Mouse (Mus musculus): ENCODE results near the gene Ap1s3. TPM values are rescaled to one million over a fixed set of nuclear protein-coding genes. Genes with fewer than 3 reads are reported as not detected.

The Ap1s3 gene
- 0.13 TPM in 1 of 2 replicates, not detected in the other for polyA plus RNA-seq (2014; fragmentation: Nextera tagmentation; extraction: Ambion mirVana)

- Histone ChIP-seq H3K27me3 (replicated peaks; ENCODE audit: control insufficient read depth, insufficient read depth, low read length) (peaks cover 17% of the 10 kb centered on the region), H3K9me3 (replicated peaks; ENCODE audit: control insufficient read depth, low read length) (no peaks in the 10 kb centered on the region), H3K9ac (ENCODE audit: low read length) (peak within 1 kb of the TSS; percentile 59), H3K36me3 (ENCODE audit: control insufficient read depth, insufficient read depth, low read length) (no peaks in the 10 kb centered on the region), H3K4me1 (ENCODE audit: control insufficient read depth, insufficient read depth, low read length) (peaks cover 5% of the 10 kb centered on the region), H3K4me2 (ENCODE audit: low read length) (peak within 1 kb of the TSS; percentile 99), H3K4me3 (ENCODE audit: low read depth, low read length) (peak within 1 kb of the TSS; percentile 56), H3K27ac (ENCODE audit: low read depth, low read length) (no peak within 1 kb of the TSS)
- whole genome bisulfite sequencing, result under 1% methylated on average over 51 of the region's 51 CpGs
- ATAC-seq, result peak; percentile 87
- peak; percentile 42 for DNase-seq (ENCODE audit: low spot score)
Observed at GRCm38 (mm10) chr1:79671543-79672337, at the start of gene Ap1s3. TSS of gene Ap1s3 (minus strand) at chr1:79671972.

- Histone ChIP-seq H3K4me1 (ENCODE audit: control insufficient read depth, insufficient read depth, low read length) (0 out of 2 replicates have a peak, but pooled peaks cover 2% of the 10 kb centered on the region), H3K4me2 (ENCODE audit: low read length) (no peak overlapping the region), H3K4me3 (ENCODE audit: low read depth, low read length) (no peak overlapping the region), H3K9ac (ENCODE audit: low read length) (no peak overlapping the region), H3K27me3 (replicated peaks; ENCODE audit: control insufficient read depth, insufficient read depth, low read length) (no peaks in the 10 kb centered on the region), H3K36me3 (ENCODE audit: control insufficient read depth, insufficient read depth, low read length) (peaks cover 17% of the 10 kb centered on the region; the same call in 1 of the 2 replicates), H3K27ac (ENCODE audit: low read depth, low read length) (no peak overlapping the region), H3K9me3 (replicated peaks; ENCODE audit: control insufficient read depth, low read length) (no peaks in the 10 kb centered on the region)
- DNase-seq (ENCODE audit: low spot score), result no peak
- ATAC-seq, result no peak
- 79% methylated on average over 13 of the region's 13 CpGs for WGBS
Observed at GRCm38 (mm10) chr1:79714152-79714923, 42.6 kb upstream of the Ap1s3 start.

GRCm38 (mm10) chr1:79713081-79713480 lies 41.3 kb upstream of the Ap1s3 start:
- H3K27ac ChIP-seq (ENCODE audit: low read depth, low read length), result no peak overlapping the region
- no peaks in the 10 kb centered on the region for H3K9me3 ChIP-seq (replicated peaks; ENCODE audit: control insufficient read depth, low read length)
- H3K4me1 ChIP-seq (ENCODE audit: control insufficient read depth, insufficient read depth, low read length), result 0 out of 2 replicates have a peak, but pooled peaks cover 2% of the 10 kb centered on the region
- DNase-seq (ENCODE audit: low spot score) (no peak), ATAC-seq (no peak)
- H3K27me3 ChIP-seq (replicated peaks; ENCODE audit: control insufficient read depth, insufficient read depth, low read length), result no peaks in the 10 kb centered on the region
- H3K4me2 ChIP-seq (ENCODE audit: low read length), result no peak overlapping the region
- H3K9ac ChIP-seq (ENCODE audit: low read length), result no peak overlapping the region
- no peak overlapping the region for H3K4me3 ChIP-seq (ENCODE audit: low read depth, low read length)
- H3K36me3 ChIP-seq (ENCODE audit: control insufficient read depth, insufficient read depth, low read length), result peaks cover 17% of the 10 kb centered on the region; the same call in 1 of the 2 replicates
- WGBS, result 87% methylated on average over 5 of the region's 5 CpGs

- Histone ChIP-seq H3K4me3 (ENCODE audit: low read depth, low read length) (no peak overlapping the region), H3K4me1 (ENCODE audit: control insufficient read depth, insufficient read depth, low read length) (0 out of 2 replicates have a peak, but pooled peaks cover 2% of the 10 kb centered on the region), H3K4me2 (ENCODE audit: low read length) (no peak overlapping the region), H3K27me3 (replicated peaks; ENCODE audit: control insufficient read depth, insufficient read depth, low read length) (no peaks in the 10 kb centered on the region), H3K27ac (ENCODE audit: low read depth, low read length) (no peak overlapping the region; the same call in 1 of the 2 replicates), H3K9me3 (replicated peaks; ENCODE audit: control insufficient read depth, low read length) (no peaks in the 10 kb centered on the region), H3K36me3 (ENCODE audit: control insufficient read depth, insufficient read depth, low read length) (peaks cover 23% of the 10 kb centered on the region; the same call in 1 of the 2 replicates), H3K9ac (ENCODE audit: low read length) (no peak overlapping the region)
- 80% methylated on average over 18 of the region's 18 CpGs for WGBS
- no peak for ATAC-seq
- no peak for DNase-seq (ENCODE audit: low spot score)
Observed at GRCm38 (mm10) chr1:79711147-79712126, 39.7 kb upstream of the Ap1s3 start.

- Histone ChIP-seq H3K27me3 (replicated peaks; ENCODE audit: control insufficient read depth, insufficient read depth, low read length) (no peaks in the 10 kb centered on the region), H3K9me3 (replicated peaks; ENCODE audit: control insufficient read depth, low read length) (no peaks in the 10 kb centered on the region), H3K27ac (ENCODE audit: low read depth, low read length) (no peak overlapping the region), H3K4me3 (ENCODE audit: low read depth, low read length) (no peak overlapping the region), H3K9ac (ENCODE audit: low read length) (no peak overlapping the region), H3K4me1 (ENCODE audit: control insufficient read depth, insufficient read depth, low read length) (0 out of 2 replicates have a peak, but pooled peaks cover 2% of the 10 kb centered on the region), H3K36me3 (ENCODE audit: control insufficient read depth, insufficient read depth, low read length) (peaks cover 26% of the 10 kb centered on the region; the same call in 1 of the 2 replicates), H3K4me2 (ENCODE audit: low read length) (no peak overlapping the region)
- DNase-seq (ENCODE audit: low spot score) (peak; percentile 53), ATAC-seq (peak; percentile 70; the same call in 1 of the 2 replicates)
- WGBS, result 21% methylated on average over 4 of the region's 4 CpGs
Observed at GRCm38 (mm10) chr1:79710678-79711077, 38.9 kb upstream of the Ap1s3 start.

GRCm38 (mm10) chr1:79710216-79710615 lies 38.4 kb upstream of the Ap1s3 start:
- Histone ChIP-seq H3K27ac (ENCODE audit: low read depth, low read length) (no peak overlapping the region), H3K4me2 (ENCODE audit: low read length) (no peak overlapping the region), H3K4me1 (ENCODE audit: control insufficient read depth, insufficient read depth, low read length) (0 out of 2 replicates have a peak, but pooled peaks cover 2% of the 10 kb centered on the region), H3K9ac (ENCODE audit: low read length) (no peak overlapping the region), H3K36me3 (ENCODE audit: control insufficient read depth, insufficient read depth, low read length) (peaks cover 29% of the 10 kb centered on the region; the same call in 1 of the 2 replicates), H3K27me3 (replicated peaks; ENCODE audit: control insufficient read depth, insufficient read depth, low read length) (no peaks in the 10 kb centered on the region), H3K4me3 (ENCODE audit: low read depth, low read length) (no peak overlapping the region), H3K9me3 (replicated peaks; ENCODE audit: control insufficient read depth, low read length) (no peaks in the 10 kb centered on the region)
- DNase-seq (ENCODE audit: low spot score) (no peak), ATAC-seq (no peak; the same call in 1 of the 2 replicates)
- 80% methylated on average over 8 of the region's 8 CpGs for WGBS

- no peak overlapping the region for H3K9ac ChIP-seq (ENCODE audit: low read length)
- H3K9me3 ChIP-seq (replicated peaks; ENCODE audit: control insufficient read depth, low read length), result no peaks in the 10 kb centered on the region
- no peak overlapping the region for H3K27ac ChIP-seq (ENCODE audit: low read depth, low read length)
- no peak for ATAC-seq
- no peak overlapping the region for H3K4me2 ChIP-seq (ENCODE audit: low read length)
- H3K4me3 ChIP-seq (ENCODE audit: low read depth, low read length), result no peak overlapping the region
- 94% methylated on average over 9 of the region's 9 CpGs for WGBS
- H3K27me3 ChIP-seq (replicated peaks; ENCODE audit: control insufficient read depth, insufficient read depth, low read length), result no peaks in the 10 kb centered on the region
- H3K36me3 ChIP-seq (ENCODE audit: control insufficient read depth, insufficient read depth, low read length), result peaks cover 20% of the 10 kb centered on the region
- H3K4me1 ChIP-seq (ENCODE audit: control insufficient read depth, insufficient read depth, low read length), result 0 out of 2 replicates have a peak, but pooled peaks cover 2% of the 10 kb centered on the region
- no peak for DNase-seq (ENCODE audit: low spot score)
Observed at GRCm38 (mm10) chr1:79707383-79707782, 35.6 kb upstream of the Ap1s3 start.

GRCm38 (mm10) chr1:79706707-79707106 lies 34.9 kb upstream of the Ap1s3 start:
- Histone ChIP-seq H3K4me1 (ENCODE audit: control insufficient read depth, insufficient read depth, low read length) (0 out of 2 replicates have a peak, but pooled peaks cover 2% of the 10 kb centered on the region), H3K27ac (ENCODE audit: low read depth, low read length) (no peak overlapping the region), H3K36me3 (ENCODE audit: control insufficient read depth, insufficient read depth, low read length) (peaks cover 20% of the 10 kb centered on the region), H3K9me3 (replicated peaks; ENCODE audit: control insufficient read depth, low read length) (no peaks in the 10 kb centered on the region), H3K4me2 (ENCODE audit: low read length) (no peak overlapping the region), H3K9ac (ENCODE audit: low read length) (no peak overlapping the region), H3K27me3 (replicated peaks; ENCODE audit: control insufficient read depth, insufficient read depth, low read length) (no peaks in the 10 kb centered on the region), H3K4me3 (ENCODE audit: low read depth, low read length) (no peak overlapping the region)
- 82% methylated on average over 3 of the region's 3 CpGs for WGBS
- DNase-seq (ENCODE audit: low spot score), result no peak
- no peak for ATAC-seq
